Mouse (Mus musculus) neural tube, embryonic 12.5 days (tissue): ENCODE results near the gene Gm20388. TPM values are rescaled to one million over a fixed set of nuclear protein-coding genes. Genes with fewer than 3 reads are reported as not detected.

Source experiments
- ATAC-seq: fragments of 200-750 bp; cut with Nextera tagmentation; 2 replicates; pipeline ENCODE4 v1.8.0; 2017; ENCODE audit warnings: low read depth, mild to moderate bottlenecking, moderate TSS enrichment, moderate library complexity; ENCODE audit not compliant: low FRiP score
- H3K27ac ChIP-seq: fragments of 300-500 bp; sonication (generic); 2 replicates; pipeline ENCODE4 v1.5.1; 2016
- H3K27me3 ChIP-seq: fragments of 300-500 bp; sonication (generic); replicated peaks from 2 replicates; pipeline ENCODE4 v1.6.1; 2016; ENCODE audit warnings: mild to moderate bottlenecking
- H3K36me3 ChIP-seq: fragments of 300-500 bp; sonication (generic); 2 replicates; pipeline ENCODE4 v1.6.1; 2016; ENCODE audit warnings: mild to moderate bottlenecking
- H3K4me1 ChIP-seq: fragments of 300-500 bp; sonication (generic); 2 replicates; pipeline ENCODE4 v1.6.1; 2016
- H3K4me2 ChIP-seq: fragments of 300-500 bp; sonication (generic); replicated peaks from 2 replicates; pipeline ENCODE4 v1.6.1; 2016; ENCODE audit warnings: mild to moderate bottlenecking
- H3K4me3 ChIP-seq: fragments of 300-500 bp; sonication (generic); 2 replicates; pipeline ENCODE4 v1.5.1; 2016
- H3K9ac ChIP-seq: fragments of 300-500 bp; sonication (generic); 2 replicates; pipeline ENCODE4 v1.6.1; 2016; ENCODE audit warnings: mild to moderate bottlenecking
- H3K9me3 ChIP-seq: fragments of 300-500 bp; sonication (generic); 2 replicates; pipeline ENCODE4 v1.6.1; 2016; ENCODE audit warnings: mild to moderate bottlenecking
- WGBS: fragments of 180-500 bp; shearing (Covaris S2); methylation state at CpG from one replicate; pipeline ENCODE4 v1.1.7; 2016; 5-methylcytosine and 5-hydroxymethylcytosine counted together
- polyA plus RNA-seq: library from polyadenylated mRNA; unstranded; fragments of >200 nt; fragmentation: Nextera tagmentation; extraction: Ambion mirVana; gene quantifications from 2 replicates; pipeline ENCODE4 v1.2.1, GENCODE M21; 2016

Gm20388 gene
- polyA plus RNA-seq, 1 experiment from 2014 or later: not detected

- H3K27me3 ChIP-seq: no peaks in the 10 kb centered on the region
- no peak for ATAC-seq
- H3K27ac ChIP-seq: no peak overlapping the region
- H3K36me3 ChIP-seq: peaks cover 9% of the 10 kb centered on the region
- 92% methylated on average over 17 of the region's 17 CpGs for WGBS
- H3K4me3 ChIP-seq: no peak overlapping the region
- H3K4me2 ChIP-seq: no peak overlapping the region
- no peak overlapping the region for H3K9ac ChIP-seq
- H3K9me3 ChIP-seq: no peaks in the 10 kb centered on the region
- H3K4me1 ChIP-seq: peaks cover 18% of the 10 kb centered on the region
These were observed 4401.1 kb downstream of the Gm20388 start for GRCm38 (mm10) chr8:124311723-124312122.

GRCm38 (mm10) chr8:124312228-124312627 lies 4401.6 kb downstream of the Gm20388 start:
- H3K27me3 ChIP-seq: no peaks in the 10 kb centered on the region
- H3K4me1 ChIP-seq: peaks cover 23% of the 10 kb centered on the region
- no peak overlapping the region for H3K27ac ChIP-seq
- no peak overlapping the region for H3K4me3 ChIP-seq
- 91% methylated on average over 10 of the region's 10 CpGs for whole genome bisulfite sequencing
- H3K4me2 ChIP-seq: no peak overlapping the region
- ATAC-seq: no peak
- no peak overlapping the region for H3K9ac ChIP-seq
- no peaks in the 10 kb centered on the region for H3K9me3 ChIP-seq
- peaks cover 5% of the 10 kb centered on the region for H3K36me3 ChIP-seq

GRCm38 (mm10) chr8:124314803-124315202 lies 4404.2 kb downstream of the Gm20388 start:
- Histone ChIP-seq H3K4me1 (peaks cover 27% of the 10 kb centered on the region), H3K4me3 (no peak overlapping the region)

DNA sequence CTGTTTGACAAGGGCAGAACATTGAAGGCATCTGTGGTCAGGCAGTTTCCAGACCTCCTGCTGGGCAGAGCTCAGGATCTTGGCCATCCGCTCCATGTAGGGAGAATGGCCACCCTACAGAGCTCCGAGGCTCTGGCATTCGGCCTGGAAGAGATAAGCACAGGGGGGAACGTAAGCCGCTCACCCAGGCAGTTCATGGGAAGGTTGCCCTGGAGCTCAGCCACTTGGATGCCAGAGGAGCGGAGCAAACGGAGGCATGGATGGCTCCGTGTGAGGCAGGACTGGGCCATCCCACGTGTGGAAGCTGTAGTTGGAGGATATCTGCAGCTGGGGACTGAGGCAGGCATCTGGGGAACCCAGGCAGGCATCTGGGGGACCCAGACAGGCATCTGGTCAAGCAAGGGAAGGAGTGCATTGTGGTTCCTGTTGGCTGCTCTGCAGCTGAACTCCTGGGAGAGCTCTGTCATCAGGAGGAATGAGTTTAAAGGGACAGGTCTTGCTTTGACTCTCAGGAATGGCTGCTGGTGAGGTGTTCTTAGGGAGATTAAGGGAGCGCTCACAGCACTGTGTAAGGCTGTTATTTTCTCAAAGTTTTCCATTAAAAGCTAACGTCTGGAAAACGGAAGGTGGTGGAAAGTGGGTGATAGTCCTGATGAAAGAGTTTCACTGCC lies 4406.0 kb downstream of the Gm20388 start:
- Histone ChIP-seq H3K9ac (no peak overlapping the region), H3K4me3 (no peak overlapping the region), H3K9me3 (no peaks in the 10 kb centered on the region), H3K4me1 (peaks cover 36% of the 10 kb centered on the region), H3K27me3 (no peaks in the 10 kb centered on the region), H3K27ac (no peak overlapping the region), H3K4me2 (no peak overlapping the region), H3K36me3 (peaks cover 5% of the 10 kb centered on the region; the same call in 1 of the 2 replicates)
- WGBS: 71% methylated on average over 12 of the region's 12 CpGs
- no peak for ATAC-seq

More at GRCm38 (mm10) chr8:124314803-124315202, 4404.2 kb downstream of the Gm20388 start:
- Histone ChIP-seq H3K9ac (no peak overlapping the region), H3K4me2 (no peak overlapping the region), H3K36me3 (peaks cover 5% of the 10 kb centered on the region; the same call in 1 of the 2 replicates), H3K9me3 (no peaks in the 10 kb centered on the region), H3K27ac (0 out of 2 replicates have a peak overlapping the region, but pooled peaks have one; percentile 15), H3K27me3 (no peaks in the 10 kb centered on the region)
- 44% methylated on average over 10 of the region's 10 CpGs for WGBS
- ATAC-seq: no peak

DNA sequence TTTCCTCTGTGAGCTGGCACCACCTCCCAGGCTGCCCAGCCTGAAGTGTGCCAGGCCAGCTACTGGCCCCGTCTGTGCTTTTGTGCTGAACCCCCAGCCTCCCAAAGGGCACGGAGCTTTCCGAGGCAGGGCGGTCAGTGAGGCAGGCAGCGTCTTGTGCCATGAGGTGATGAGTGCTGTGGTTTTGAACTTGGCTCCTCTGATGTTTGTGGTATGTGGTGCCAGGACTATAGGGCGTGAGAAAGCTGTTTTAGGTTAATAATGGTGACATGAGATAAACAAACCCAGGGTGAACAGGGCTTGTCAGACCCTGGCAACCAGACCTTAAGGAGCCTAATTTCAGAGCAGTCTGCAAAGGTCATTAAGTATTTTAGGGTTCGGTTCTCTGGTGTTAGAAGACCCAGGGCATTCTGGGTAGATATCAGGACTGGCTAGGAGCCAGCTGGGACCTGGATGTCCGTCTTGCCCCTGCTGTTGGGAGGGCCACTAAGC lies 4406.6 kb downstream of the Gm20388 start:
- Histone ChIP-seq H3K4me2 (no peak overlapping the region), H3K27ac (no peak overlapping the region), H3K9ac (no peak overlapping the region), H3K4me3 (no peak overlapping the region), H3K36me3 (peaks cover 2% of the 10 kb centered on the region; the same call in 1 of the 2 replicates), H3K9me3 (no peaks in the 10 kb centered on the region), H3K27me3 (no peaks in the 10 kb centered on the region), H3K4me1 (peaks cover 42% of the 10 kb centered on the region)
- 79% methylated on average over 8 of the region's 8 CpGs for WGBS
- no peak for ATAC-seq

DNA sequence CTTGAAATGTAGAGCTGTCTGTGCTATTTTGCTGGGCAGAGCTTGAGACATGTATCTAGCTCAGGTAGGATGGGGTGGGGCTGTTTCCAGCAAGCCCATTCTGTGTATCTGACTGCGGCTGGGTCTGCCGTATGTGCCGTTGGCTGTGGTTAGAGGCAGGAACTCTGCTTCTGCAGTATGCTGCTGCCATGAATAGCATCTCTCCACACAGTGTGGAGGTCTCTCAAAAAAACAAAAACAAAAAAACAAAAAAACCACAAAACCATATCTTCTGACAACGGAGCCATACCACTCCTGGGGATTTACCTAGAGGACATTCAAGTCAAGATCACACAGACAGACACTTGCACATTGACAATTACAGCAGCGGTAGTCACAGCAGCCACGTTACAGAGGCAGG lies 4407.2 kb downstream of the Gm20388 start:
- H3K9ac ChIP-seq: no peak overlapping the region
- H3K4me3 ChIP-seq: no peak overlapping the region
- H3K27ac ChIP-seq: no peak overlapping the region
- peaks cover 43% of the 10 kb centered on the region for H3K4me1 ChIP-seq
- no peak overlapping the region for H3K4me2 ChIP-seq
- 91% methylated on average over 6 of the region's 6 CpGs for WGBS
- ATAC-seq: no peak
- H3K36me3 ChIP-seq: no peaks in the 10 kb centered on the region
- no peaks in the 10 kb centered on the region for H3K9me3 ChIP-seq
- no peaks in the 10 kb centered on the region for H3K27me3 ChIP-seq

- no peak overlapping the region for H3K9ac ChIP-seq
- peaks cover 9% of the 10 kb centered on the region for H3K36me3 ChIP-seq
- H3K27ac ChIP-seq: no peak overlapping the region
- 82% methylated on average over 11 of the region's 11 CpGs for WGBS
- H3K4me2 ChIP-seq: no peak overlapping the region
- no peaks in the 10 kb centered on the region for H3K27me3 ChIP-seq
- H3K9me3 ChIP-seq: no peaks in the 10 kb centered on the region
- H3K4me3 ChIP-seq: no peak overlapping the region
- ATAC-seq: no peak
- H3K4me1 ChIP-seq: peaks cover 43% of the 10 kb centered on the region
These were observed 4408.1 kb downstream of the Gm20388 start for GRCm38 (mm10) chr8:124318612-124319315.

- Histone ChIP-seq H3K9ac (no peak overlapping the region), H3K4me2 (no peak overlapping the region), H3K27ac (no peak overlapping the region), H3K4me3 (no peak overlapping the region), H3K9me3 (no peaks in the 10 kb centered on the region), H3K27me3 (no peaks in the 10 kb centered on the region), H3K4me1 (peaks cover 40% of the 10 kb centered on the region), H3K36me3 (peaks cover 14% of the 10 kb centered on the region)
- no peak for ATAC-seq
- 96% methylated on average over 4 of the region's 4 CpGs for WGBS
These were observed 4408.6 kb downstream of the Gm20388 start for GRCm38 (mm10) chr8:124319316-124319652.

- peaks cover 29% of the 10 kb centered on the region for H3K4me1 ChIP-seq
- no peak overlapping the region for H3K9ac ChIP-seq
These were observed 4410.7 kb downstream of the Gm20388 start for GRCm38 (mm10) chr8:124321227-124321840.

DNA sequence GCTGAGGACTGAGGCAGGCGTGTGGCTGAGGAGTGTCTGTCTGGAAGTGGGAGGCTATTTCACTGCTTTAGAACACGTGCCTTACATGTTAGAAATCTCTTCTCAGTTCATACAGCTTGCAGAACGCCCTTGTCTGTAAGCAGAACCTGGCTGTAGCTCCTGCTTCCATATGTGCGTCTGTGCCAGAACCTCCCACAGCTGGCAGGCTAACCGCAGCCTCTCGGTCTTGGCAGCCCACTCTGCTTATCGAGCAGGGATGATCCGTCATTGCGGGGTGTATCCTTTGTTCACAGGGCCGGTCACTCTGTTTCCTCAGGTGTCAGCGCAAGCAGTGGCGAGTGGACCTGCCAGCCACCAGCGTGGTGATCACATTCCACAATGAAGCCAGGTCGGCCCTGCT lies 4412.7 kb downstream of the Gm20388 start:
- peaks cover 47% of the 10 kb centered on the region for H3K36me3 ChIP-seq
- ATAC-seq: no peak
- H3K9ac ChIP-seq: no peak overlapping the region
- no peak overlapping the region for H3K27ac ChIP-seq
- H3K9me3 ChIP-seq: no peaks in the 10 kb centered on the region
- WGBS: 91% methylated on average over 14 of the region's 14 CpGs
- H3K27me3 ChIP-seq: no peaks in the 10 kb centered on the region
- no peak overlapping the region for H3K4me3 ChIP-seq
- H3K4me2 ChIP-seq: no peak overlapping the region
- H3K4me1 ChIP-seq: peaks cover 19% of the 10 kb centered on the region

More at GRCm38 (mm10) chr8:124321227-124321840, 4410.7 kb downstream of the Gm20388 start:
- 57% methylated on average over 12 of the region's 12 CpGs for WGBS
- Histone ChIP-seq H3K27ac (no peak overlapping the region; the same call in 1 of the 2 replicates), H3K36me3 (peaks cover 32% of the 10 kb centered on the region), H3K27me3 (no peaks in the 10 kb centered on the region), H3K9me3 (no peaks in the 10 kb centered on the region), H3K4me2 (0 out of 2 replicates have a peak overlapping the region, but pooled peaks have one; percentile 7), H3K4me3 (no peak overlapping the region)
- no peak for ATAC-seq

DNA sequence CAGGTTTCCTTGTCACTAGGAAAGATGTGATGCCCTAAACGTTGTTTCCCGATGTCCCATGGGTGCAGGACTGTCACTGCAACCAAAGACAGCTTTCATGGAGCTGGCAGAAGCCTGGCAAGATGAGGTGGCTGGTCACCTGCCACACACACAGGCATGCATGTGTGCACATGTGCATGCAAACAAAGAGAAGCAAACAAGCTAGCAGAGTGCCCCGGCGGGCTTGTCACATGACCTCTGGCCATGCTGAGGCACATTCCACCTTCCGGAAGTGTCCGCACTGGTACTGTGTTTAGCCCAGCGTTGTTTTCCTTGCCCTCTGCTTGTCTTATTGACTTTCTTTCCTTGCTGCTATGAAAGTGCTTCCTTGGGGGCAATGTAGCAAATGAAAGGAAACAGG lies 4417.6 kb downstream of the Gm20388 start:
- Histone ChIP-seq H3K4me2 (no peak overlapping the region), H3K27me3 (no peaks in the 10 kb centered on the region), H3K36me3 (peaks cover 70% of the 10 kb centered on the region), H3K4me3 (no peak overlapping the region), H3K27ac (no peak overlapping the region), H3K9ac (no peak overlapping the region), H3K4me1 (peaks cover 16% of the 10 kb centered on the region; the same call in 1 of the 2 replicates), H3K9me3 (no peaks in the 10 kb centered on the region)
- ATAC-seq: no peak
- WGBS: 94% methylated on average over 7 of the region's 7 CpGs

- peaks cover 16% of the 10 kb centered on the region; the same call in 1 of the 2 replicates for H3K4me1 ChIP-seq
- no peak overlapping the region for H3K27ac ChIP-seq
- H3K4me3 ChIP-seq: no peak overlapping the region
- no peak overlapping the region for H3K4me2 ChIP-seq
- 71% methylated on average over 10 of the region's 10 CpGs for WGBS
- no peak overlapping the region for H3K9ac ChIP-seq
- H3K27me3 ChIP-seq: no peaks in the 10 kb centered on the region
- no peaks in the 10 kb centered on the region for H3K9me3 ChIP-seq
- ATAC-seq: peak; percentile 53; the same call in 1 of the 2 replicates
- peaks cover 67% of the 10 kb centered on the region for H3K36me3 ChIP-seq
These were observed 4419.0 kb downstream of the Gm20388 start for GRCm38 (mm10) chr8:124329690-124330089.
